Mouse (Mus musculus) heart, postnatal 0 days (tissue): ENCODE measurements around the gene Rbms3. TPM values are rescaled to one million over a fixed set of nuclear protein-coding genes. Genes with fewer than 3 reads are reported as not detected.

ENCODE experiments used
- ATAC-seq: fragments of 200-750 bp; cut with Nextera tagmentation; 2 replicates; pipeline ENCODE4 v1.8.0; 2017; ENCODE audit warnings: low read depth, moderate number of reproducible peaks, moderate library complexity; ENCODE audit not compliant: insufficient read depth
- DNase-seq: peaks from one replicate; pipeline ENCODE4 v3.0.0-alpha.2; 2016; ENCODE audit warnings: low spot score
- H3K27ac ChIP-seq: fragments of 300-500 bp; sonication (generic); 2 replicates; pipeline ENCODE4 v1.5.1; 2014; ENCODE audit warnings: low read depth, mild to moderate bottlenecking
- H3K27me3 ChIP-seq: fragments of 300-500 bp; sonication (generic); 2 replicates; pipeline ENCODE4 v1.6.1; 2014; ENCODE audit warnings: low read length, mixed read lengths; ENCODE audit not compliant: control insufficient read depth, insufficient read depth
- H3K36me3 ChIP-seq: fragments of 300-500 bp; sonication (generic); replicated peaks from 2 replicates; pipeline ENCODE4 v1.6.1; 2014; ENCODE audit warnings: low read length, mixed read lengths; ENCODE audit not compliant: control insufficient read depth, insufficient read depth
- H3K4me1 ChIP-seq: fragments of 300-500 bp; sonication (generic); 2 replicates; pipeline ENCODE4 v1.6.1; 2014; ENCODE audit warnings: antibody characterized with exemption; ENCODE audit not compliant: control insufficient read depth, insufficient read depth
- H3K4me2 ChIP-seq: fragments of 300-500 bp; sonication (generic); 2 replicates; pipeline ENCODE4 v1.6.1; 2014; ENCODE audit warnings: low read depth, mild to moderate bottlenecking, low read length, moderate library complexity
- H3K4me3 ChIP-seq: fragments of 300-500 bp; sonication (generic); 2 replicates; pipeline ENCODE4 v1.5.1; 2014; ENCODE audit warnings: low read depth, low read length
- H3K9ac ChIP-seq: fragments of 300-500 bp; sonication (generic); replicated peaks from 2 replicates; pipeline ENCODE4 v1.6.1; 2014; ENCODE audit warnings: low read depth, low read length, mixed read lengths
- H3K9me3 ChIP-seq: fragments of 300-500 bp; sonication (generic); replicated peaks from 2 replicates; pipeline ENCODE4 v1.6.1; 2016; ENCODE audit warnings: low read length; ENCODE audit not compliant: control insufficient read depth
- CTCF ChIP-seq: IDR thresholded peaks from 2 replicates; pipeline ENCODE4 v1.5.1; 2016; ENCODE audit warnings: antibody characterized with exemption, control low read depth, low read depth
- EP300 ChIP-seq: IDR thresholded peaks from 2 replicates; pipeline ENCODE4 v1.6.1; 2016; ENCODE audit warnings: antibody characterized with exemption, low read depth
- WGBS: fragments of 180-500 bp; shearing (Covaris S2); extraction: QIAGEN DNeasy Blood & Tissue Kit; methylation state at CpG from one replicate; pipeline ENCODE4 v1.1.7; 2014; 5-methylcytosine and 5-hydroxymethylcytosine counted together
- polyA plus RNA-seq: library from polyadenylated mRNA; unstranded; fragments of >200 nt; fragmentation: Nextera tagmentation; extraction: Ambion mirVana; gene quantifications from 2 replicates; pipeline ENCODE4 v1.2.1, GENCODE M21; 2015
- total RNA-seq: library from RNA; depleted of rRNA; stranded (reverse); fragments of >200 nt; gene quantifications from 2 replicates; pipeline ENCODE4 v1.2.3, GENCODE M21; 2014; ENCODE audit warnings: low replicate concordance

Rbms3 gene
- total and polyA plus RNA-seq, 2 experiments from 2014 or later = 18.2 to 75.3 TPM

- WGBS = 88% methylated on average over 7 of the region's 7 CpGs
- Histone ChIP-seq H3K36me3 (no peaks in the 10 kb centered on the region), H3K27ac (no peak overlapping the region), H3K9me3 (no peaks in the 10 kb centered on the region), H3K4me1 (peaks cover 35% of the 10 kb centered on the region), H3K9ac (no peak overlapping the region), H3K27me3 (no peaks in the 10 kb centered on the region), H3K4me3 (no peak overlapping the region), H3K4me2 (no peak overlapping the region)
- no peak for TF ChIP-seq CTCF
- no peak for TF ChIP-seq EP300
- DNase-seq (no peak), ATAC-seq (no peak)
Measured at GRCm38 (mm10) chr9:117180658-117181057, 449.1 kb downstream of the Rbms3 start.

- H3K9me3 ChIP-seq = no peaks in the 10 kb centered on the region
- WGBS = 56% methylated on average over 4 of the region's 4 CpGs
- no peak overlapping the region for H3K4me2 ChIP-seq
- H3K36me3 ChIP-seq = no peaks in the 10 kb centered on the region
- no peak for TF ChIP-seq CTCF
- TF ChIP-seq EP300 = no peak
- ATAC-seq (peak; percentile 57), DNase-seq (peak; percentile 34)
- H3K27me3 ChIP-seq = no peaks in the 10 kb centered on the region
- no peak overlapping the region for H3K4me3 ChIP-seq
- no peak overlapping the region for H3K9ac ChIP-seq
- H3K4me1 ChIP-seq = peaks cover 35% of the 10 kb centered on the region
- peak overlapping the region; percentile 67 for H3K27ac ChIP-seq
Measured at GRCm38 (mm10) chr9:117178366-117178765, 451.3 kb downstream of the Rbms3 start.

- Histone ChIP-seq H3K27me3 (no peaks in the 10 kb centered on the region), H3K9me3 (no peaks in the 10 kb centered on the region; the same call in 1 of the 2 replicates), H3K36me3 (no peaks in the 10 kb centered on the region), H3K4me3 (no peak overlapping the region), H3K4me2 (no peak overlapping the region), H3K4me1 (peaks cover 8% of the 10 kb centered on the region; the same call in 1 of the 2 replicates), H3K27ac (no peak overlapping the region), H3K9ac (no peak overlapping the region)
- no peak for TF ChIP-seq CTCF
- TF ChIP-seq EP300 = no peak
- WGBS = 89% methylated on average over 7 of the region's 7 CpGs
- no peak for DNase-seq
- no peak for ATAC-seq
Measured at GRCm38 (mm10) chr9:117172526-117172925, 457.2 kb downstream of the Rbms3 start.

- 92% methylated on average over 5 of the region's 5 CpGs for WGBS
Measured at GRCm38 (mm10) chr9:117169196-117169595, 460.5 kb downstream of the Rbms3 start.

GRCm38 (mm10) chr9:117163143-117163542, 466.6 kb downstream of the Rbms3 start:
- Histone ChIP-seq H3K4me2 (no peak overlapping the region), H3K36me3 (no peaks in the 10 kb centered on the region), H3K9ac (no peak overlapping the region), H3K4me3 (no peak overlapping the region), H3K9me3 (no peaks in the 10 kb centered on the region), H3K4me1 (peaks cover 4% of the 10 kb centered on the region; the same call in 1 of the 2 replicates), H3K27me3 (no peaks in the 10 kb centered on the region), H3K27ac (no peak overlapping the region)
- WGBS = 24% methylated on average over 6 of the region's 6 CpGs
- DNase-seq = peak; percentile 68
- TF ChIP-seq CTCF (no peak), EP300 (no peak)
- peak; percentile 81 for ATAC-seq

More at GRCm38 (mm10) chr9:117169196-117169595, 460.5 kb downstream of the Rbms3 start:
- H3K36me3 ChIP-seq = no peaks in the 10 kb centered on the region
- no peak overlapping the region for H3K27ac ChIP-seq
- H3K27me3 ChIP-seq = no peaks in the 10 kb centered on the region
- no peaks in the 10 kb centered on the region for H3K4me1 ChIP-seq
- no peak for DNase-seq
- no peak overlapping the region for H3K4me2 ChIP-seq
- H3K4me3 ChIP-seq = no peak overlapping the region
- ATAC-seq = no peak
- H3K9ac ChIP-seq = no peak overlapping the region
- no peaks in the 10 kb centered on the region; the same call in 1 of the 2 replicates for H3K9me3 ChIP-seq
- no peak for TF ChIP-seq EP300
- no peak for TF ChIP-seq CTCF

- Histone ChIP-seq H3K4me1 (peaks cover 9% of the 10 kb centered on the region; the same call in 1 of the 2 replicates), H3K9ac (no peak overlapping the region), H3K9me3 (no peaks in the 10 kb centered on the region), H3K4me3 (no peak overlapping the region), H3K4me2 (no peak overlapping the region), H3K27ac (no peak overlapping the region), H3K27me3 (no peaks in the 10 kb centered on the region), H3K36me3 (no peaks in the 10 kb centered on the region)
- 76% methylated on average over 6 of the region's 6 CpGs for WGBS
- ATAC-seq (no peak), DNase-seq (no peak)
- TF ChIP-seq EP300 = no peak
- no peak for TF ChIP-seq CTCF
Measured at GRCm38 (mm10) chr9:117161150-117161549, 468.6 kb downstream of the Rbms3 start.
